Mouse (Mus musculus) E14TG2a.4 (cell line): ENCODE data around the gene Sh3gl3.

Experiments
- H3K27me3 ChIP-seq: 2 replicates; pipeline ENCODE4 v1.6.1; 2014; ENCODE audit warnings: low read length, control low read depth; ENCODE audit not compliant: insufficient read depth
- H3K36me3 ChIP-seq: 2 replicates; pipeline ENCODE4 v1.6.1; 2014; ENCODE audit warnings: low read length, control low read depth; ENCODE audit not compliant: insufficient read depth
- H3K4me1 ChIP-seq: replicated peaks from 2 replicates; pipeline ENCODE4 v1.6.1; 2014; ENCODE audit warnings: low read depth, low read length, control low read depth
- H3K4me3 ChIP-seq: replicated peaks from 2 replicates; pipeline ENCODE4 v1.5.1; 2014; ENCODE audit warnings: mild to moderate bottlenecking, low read length
- H3K9me3 ChIP-seq: 2 replicates; pipeline ENCODE4 v1.6.1; 2014; ENCODE audit warnings: low read length, control low read depth
- CTCF ChIP-seq: conservative IDR thresholded peaks from 2 replicates; pipeline ENCODE4 v1.5.1; 2014; ENCODE audit warnings: low read length
- NANOG ChIP-seq: IDR thresholded peaks from 2 replicates; pipeline ENCODE4 v1.6.1; 2014; ENCODE audit warnings: borderline replicate concordance, low read length, mixed read lengths
- POU5F1 ChIP-seq: IDR thresholded peaks from 2 replicates; pipeline ENCODE4 v1.6.1; 2014; ENCODE audit warnings: low read length, borderline replicate concordance

Gene Sh3gl3

GRCm38 (mm10) chr7:82287242-82287641, 113.6 kb downstream of the Sh3gl3 start:
- Histone ChIP-seq H3K27me3 (no peaks in the 10 kb centered on the region), H3K4me1 (no peaks in the 10 kb centered on the region), H3K9me3 (no peaks in the 10 kb centered on the region), H3K36me3 (peaks cover 5% of the 10 kb centered on the region; the same call in 1 of the 2 replicates), H3K4me3 (no peak overlapping the region)
- TF ChIP-seq NANOG, result no peak
- no peak for TF ChIP-seq POU5F1
- peak; percentile 54 for TF ChIP-seq CTCF

DNA sequence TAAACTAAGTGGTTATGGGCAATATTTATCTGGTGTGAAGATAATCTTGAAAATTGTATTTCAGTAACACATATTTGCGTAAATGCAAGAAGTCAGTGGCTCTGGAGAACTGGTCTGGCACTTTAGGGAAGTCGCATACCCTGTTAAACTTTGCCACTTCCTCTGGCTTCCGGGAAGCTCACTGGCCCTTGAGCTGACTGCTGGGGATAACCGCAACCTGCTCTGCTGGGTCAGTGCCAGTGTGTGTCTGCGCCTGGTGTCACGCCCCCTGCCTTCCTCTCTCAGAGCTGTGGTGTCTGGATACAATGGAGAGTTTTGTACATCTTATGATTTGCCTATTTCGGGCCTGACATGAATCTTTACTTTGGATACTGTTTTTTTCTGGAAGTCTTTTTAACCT, 119.8 kb downstream of the Sh3gl3 start:
- Histone ChIP-seq H3K27me3 (no peaks in the 10 kb centered on the region), H3K4me3 (no peak overlapping the region), H3K36me3 (peaks cover 10% of the 10 kb centered on the region; the same call in 1 of the 2 replicates), H3K9me3 (no peaks in the 10 kb centered on the region), H3K4me1 (no peaks in the 10 kb centered on the region)
- TF ChIP-seq POU5F1 (no peak), NANOG (no peak), CTCF (no peak)

DNA sequence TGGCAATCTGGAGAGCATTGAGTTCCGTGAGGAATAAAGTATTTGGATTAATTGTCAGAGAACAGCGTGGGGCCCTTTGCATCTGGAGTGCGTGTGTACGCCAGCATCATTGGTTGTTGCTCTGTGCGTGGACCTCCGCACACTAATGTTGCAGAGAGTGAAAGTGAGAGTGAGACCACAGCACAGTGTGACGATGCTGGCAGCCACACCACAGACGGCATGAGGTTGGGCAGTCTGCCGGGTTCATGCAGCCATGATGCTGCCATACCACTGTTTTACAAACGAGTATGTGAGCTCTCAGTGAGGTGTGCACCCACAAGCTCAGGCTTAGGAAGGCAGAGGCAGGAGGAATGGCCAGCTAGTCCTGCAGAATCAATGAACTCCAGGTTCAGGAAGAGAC, 120.4 kb downstream of the Sh3gl3 start:
- peaks cover 10% of the 10 kb centered on the region; the same call in 1 of the 2 replicates for H3K36me3 ChIP-seq
- no peaks in the 10 kb centered on the region for H3K27me3 ChIP-seq
- H3K4me1 ChIP-seq, result no peaks in the 10 kb centered on the region
- no peak overlapping the region for H3K4me3 ChIP-seq
- H3K9me3 ChIP-seq, result no peaks in the 10 kb centered on the region
- TF ChIP-seq NANOG, result no peak
- no peak for TF ChIP-seq CTCF
- no peak for TF ChIP-seq POU5F1

GRCm38 (mm10) chr7:82294611-82295010, 121.0 kb downstream of the Sh3gl3 start:
- Histone ChIP-seq H3K9me3 (no peaks in the 10 kb centered on the region), H3K4me1 (no peaks in the 10 kb centered on the region), H3K4me3 (no peak overlapping the region), H3K27me3 (no peaks in the 10 kb centered on the region), H3K36me3 (peaks cover 10% of the 10 kb centered on the region; the same call in 1 of the 2 replicates)
- TF ChIP-seq CTCF (no peak), NANOG (no peak), POU5F1 (no peak)

- no peaks in the 10 kb centered on the region for H3K27me3 ChIP-seq
- no peaks in the 10 kb centered on the region; the same call in 1 of the 2 replicates for H3K36me3 ChIP-seq
- no peak overlapping the region for H3K4me3 ChIP-seq
- H3K4me1 ChIP-seq, result no peaks in the 10 kb centered on the region
- no peak for TF ChIP-seq NANOG
- no peaks in the 10 kb centered on the region for H3K9me3 ChIP-seq
Observed at GRCm38 (mm10) chr7:82308398-82308797, 134.8 kb downstream of the Sh3gl3 start.

- no peaks in the 10 kb centered on the region for H3K9me3 ChIP-seq
- H3K27me3 ChIP-seq, result no peaks in the 10 kb centered on the region
- no peak for TF ChIP-seq POU5F1
- TF ChIP-seq CTCF, result no peak
- TF ChIP-seq NANOG, result no peak
- H3K4me1 ChIP-seq, result no peaks in the 10 kb centered on the region
- no peak overlapping the region for H3K4me3 ChIP-seq
- no peaks in the 10 kb centered on the region for H3K36me3 ChIP-seq
Observed at GRCm38 (mm10) chr7:82318515-82318914, 144.9 kb downstream of the Sh3gl3 start.

DNA sequence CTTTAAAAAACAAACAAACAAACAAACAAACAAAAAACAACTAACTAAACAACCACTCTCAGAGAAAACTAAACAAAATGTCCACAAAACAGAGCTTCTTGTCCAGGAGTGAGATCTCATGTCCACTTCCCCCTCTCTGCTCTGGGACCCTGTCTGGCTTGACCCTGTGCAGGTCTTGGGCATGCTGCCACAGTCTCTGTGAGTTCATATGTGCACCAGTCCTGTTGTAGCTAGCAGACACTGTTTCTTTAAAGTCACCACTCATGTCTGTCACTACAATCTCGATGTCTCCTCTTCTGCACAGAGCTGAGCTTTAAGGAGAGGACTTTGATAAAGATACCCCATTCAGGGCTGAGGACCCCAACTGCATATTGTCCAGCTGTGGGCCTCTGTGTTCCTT, 153.0 kb downstream of the Sh3gl3 start:
- Histone ChIP-seq H3K4me3 (no peak overlapping the region), H3K4me1 (no peaks in the 10 kb centered on the region), H3K36me3 (no peaks in the 10 kb centered on the region), H3K9me3 (0 out of 2 replicates have a peak, but pooled peaks cover 2% of the 10 kb centered on the region), H3K27me3 (peaks cover 12% of the 10 kb centered on the region)
- TF ChIP-seq CTCF (no peak), NANOG (no peak), POU5F1 (no peak)

DNA sequence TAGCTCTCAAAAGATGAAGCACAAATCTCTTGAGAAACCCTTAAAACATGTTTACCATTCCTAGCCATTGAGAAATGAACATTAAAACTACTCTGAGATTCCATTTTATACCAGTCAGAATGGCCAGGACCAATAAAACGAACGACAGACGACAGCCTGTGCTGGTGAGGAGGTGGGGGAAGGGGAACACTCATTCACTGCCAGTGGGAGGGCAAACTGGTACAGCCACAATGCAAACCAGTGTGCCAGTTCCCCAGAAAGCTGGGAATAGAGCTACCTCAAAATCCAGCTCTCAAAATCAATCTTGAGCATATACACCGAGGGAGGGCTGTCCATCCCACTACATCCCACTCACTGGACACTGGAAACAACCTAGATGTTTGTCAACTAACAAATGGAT, 153.6 kb downstream of the Sh3gl3 start:
- no peaks in the 10 kb centered on the region for H3K36me3 ChIP-seq
- no peak overlapping the region for H3K4me3 ChIP-seq
- 0 out of 2 replicates have a peak, but pooled peaks cover 6% of the 10 kb centered on the region for H3K9me3 ChIP-seq
- TF ChIP-seq NANOG, result no peak
- TF ChIP-seq CTCF, result no peak
- TF ChIP-seq POU5F1, result no peak
- no peaks in the 10 kb centered on the region for H3K4me1 ChIP-seq
- peaks cover 17% of the 10 kb centered on the region for H3K27me3 ChIP-seq

GRCm38 (mm10) chr7:82327881-82328280, 154.2 kb downstream of the Sh3gl3 start:
- H3K36me3 ChIP-seq, result no peaks in the 10 kb centered on the region
- peaks cover 19% of the 10 kb centered on the region for H3K27me3 ChIP-seq
- no peak overlapping the region for H3K4me3 ChIP-seq
- H3K9me3 ChIP-seq, result 0 out of 2 replicates have a peak, but pooled peaks cover 6% of the 10 kb centered on the region
- H3K4me1 ChIP-seq, result no peaks in the 10 kb centered on the region
- TF ChIP-seq CTCF, result no peak

- Histone ChIP-seq H3K4me3 (no peak overlapping the region), H3K36me3 (no peaks in the 10 kb centered on the region), H3K9me3 (peaks cover 17% of the 10 kb centered on the region; the same call in 1 of the 2 replicates), H3K27me3 (peaks cover 38% of the 10 kb centered on the region), H3K4me1 (peaks cover 2% of the 10 kb centered on the region; the same call in 1 of the 2 replicates)
- TF ChIP-seq NANOG (no peak), CTCF (no peak), POU5F1 (no peak)
Observed at GRCm38 (mm10) chr7:82329831-82330230, 156.2 kb downstream of the Sh3gl3 start.
